Mouse (Mus musculus) midbrain, embryonic 13.5 days (tissue): ENCODE data around the gene Smox. TPM values are rescaled to one million over a fixed set of nuclear protein-coding genes. Genes with fewer than 3 reads are reported as not detected.

Experiments
- ATAC-seq: fragments of 200-750 bp; cut with Nextera tagmentation; 2 replicates; pipeline ENCODE4 v1.8.0; 2017; ENCODE audit warnings: mild to moderate bottlenecking, moderate TSS enrichment, moderate library complexity
- H3K27ac ChIP-seq: fragments of 300-500 bp; sonication (generic); 2 replicates; pipeline ENCODE4 v1.5.1; 2015; ENCODE audit warnings: inconsistent platforms, mild to moderate bottlenecking, moderate library complexity
- H3K27me3 ChIP-seq: fragments of 300-500 bp; sonication (generic); 2 replicates; pipeline ENCODE4 v1.6.1; 2015; ENCODE audit warnings: mild to moderate bottlenecking, inconsistent platforms
- H3K36me3 ChIP-seq: fragments of 300-500 bp; sonication (generic); 2 replicates; pipeline ENCODE4 v1.6.1; 2015; ENCODE audit warnings: mild to moderate bottlenecking, inconsistent platforms
- H3K4me1 ChIP-seq: fragments of 300-500 bp; sonication (generic); replicated peaks from 2 replicates; pipeline ENCODE4 v1.6.1; 2015; ENCODE audit warnings: inconsistent platforms
- H3K4me2 ChIP-seq: fragments of 300-500 bp; sonication (generic); replicated peaks from 2 replicates; pipeline ENCODE4 v1.6.1; 2015; ENCODE audit warnings: moderate library complexity, mild to moderate bottlenecking, inconsistent platforms
- H3K4me3 ChIP-seq: fragments of 300-500 bp; sonication (generic); replicated peaks from 2 replicates; pipeline ENCODE4 v1.5.1; 2015; ENCODE audit warnings: mild to moderate bottlenecking, inconsistent platforms
- H3K9ac ChIP-seq: fragments of 300-500 bp; sonication (generic); replicated peaks from 2 replicates; pipeline ENCODE4 v1.6.1; 2015; ENCODE audit warnings: mild to moderate bottlenecking, inconsistent platforms
- H3K9me3 ChIP-seq: fragments of 300-500 bp; sonication (generic); 2 replicates; pipeline ENCODE4 v1.6.1; 2016; ENCODE audit warnings: mild to moderate bottlenecking, inconsistent platforms
- WGBS: fragments of 180-500 bp; shearing (Covaris S2); methylation state at CpG from one replicate; pipeline ENCODE4 v1.1.7; 2015; 5-methylcytosine and 5-hydroxymethylcytosine counted together
- polyA plus RNA-seq: library from polyadenylated mRNA; unstranded; fragments of >200 nt; fragmentation: Nextera tagmentation; extraction: Ambion mirVana; gene quantifications from 2 replicates; pipeline ENCODE4 v1.2.1, GENCODE M21; 2015

Smox gene
- polyA plus RNA-seq, 1 experiment from 2014 or later: 45.5 TPM

DNA sequence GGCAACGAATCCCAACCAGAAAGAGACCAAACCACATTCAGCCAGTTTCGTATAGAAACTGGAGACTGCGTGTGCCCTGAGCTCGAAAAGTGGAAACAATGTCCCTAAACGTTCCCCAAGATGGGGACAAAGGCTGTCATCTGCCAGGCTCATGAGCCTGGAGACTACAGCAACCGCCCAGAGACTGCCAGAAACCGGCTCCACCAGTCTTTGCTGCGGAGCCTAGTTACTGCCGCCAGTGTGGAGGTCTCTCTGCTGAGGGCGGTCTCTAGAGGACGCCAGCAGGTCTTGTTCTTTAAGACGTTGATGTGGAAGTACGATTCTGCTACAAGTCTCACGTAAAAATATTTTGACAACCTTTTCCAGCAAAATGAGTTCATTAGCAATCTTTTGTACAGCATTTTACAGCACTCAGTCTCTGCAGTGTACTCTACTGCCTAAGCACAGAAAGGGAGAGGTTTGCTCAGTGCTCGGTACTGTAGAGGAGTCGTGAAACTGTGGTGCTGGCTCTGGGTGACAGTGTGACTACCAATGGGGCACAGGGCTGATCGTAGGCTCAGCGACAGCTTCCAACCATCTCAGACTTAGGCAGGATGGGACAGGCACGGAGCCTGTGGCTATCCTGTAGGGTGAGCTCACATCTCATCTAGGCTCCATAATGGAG, 55.6 kb downstream of the Smox start:
- WGBS: 13% methylated on average over 19 of the region's 19 CpGs
- Histone ChIP-seq H3K4me3 (no peak overlapping the region), H3K36me3 (no peaks in the 10 kb centered on the region), H3K27me3 (peaks cover 64% of the 10 kb centered on the region), H3K27ac (no peak overlapping the region), H3K4me2 (peak overlapping the region; percentile 73), H3K9me3 (no peaks in the 10 kb centered on the region), H3K9ac (0 out of 2 replicates have a peak overlapping the region, but pooled peaks have one; percentile 17), H3K4me1 (peaks cover 20% of the 10 kb centered on the region)
- no peak for ATAC-seq

DNA sequence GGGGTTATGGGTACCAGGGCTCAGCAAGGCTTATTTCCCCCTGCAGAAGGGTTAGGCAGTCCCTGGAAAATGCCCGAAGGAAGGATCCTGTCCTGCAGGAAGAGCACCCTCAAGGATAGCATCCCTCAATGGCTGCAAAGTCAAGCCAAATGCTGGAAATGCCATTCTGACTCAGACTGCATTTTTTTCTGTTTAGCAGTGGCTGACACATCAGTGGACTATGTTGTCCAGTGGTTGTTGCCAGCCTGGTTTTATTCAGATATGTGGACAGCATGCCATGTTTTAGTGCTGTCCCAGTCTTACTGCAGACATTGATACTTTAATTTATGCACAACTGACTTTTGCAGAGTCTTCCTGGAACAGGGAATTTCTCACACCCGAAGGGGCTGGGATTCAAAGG, 57.0 kb downstream of the Smox start:
- Histone ChIP-seq H3K4me3 (no peak overlapping the region), H3K9me3 (no peaks in the 10 kb centered on the region), H3K4me1 (peaks cover 15% of the 10 kb centered on the region), H3K9ac (no peak overlapping the region), H3K27me3 (peaks cover 64% of the 10 kb centered on the region), H3K27ac (no peak overlapping the region), H3K36me3 (no peaks in the 10 kb centered on the region), H3K4me2 (no peak overlapping the region)
- WGBS: 79% methylated on average over 2 of the region's 2 CpGs
- ATAC-seq: no peak

DNA sequence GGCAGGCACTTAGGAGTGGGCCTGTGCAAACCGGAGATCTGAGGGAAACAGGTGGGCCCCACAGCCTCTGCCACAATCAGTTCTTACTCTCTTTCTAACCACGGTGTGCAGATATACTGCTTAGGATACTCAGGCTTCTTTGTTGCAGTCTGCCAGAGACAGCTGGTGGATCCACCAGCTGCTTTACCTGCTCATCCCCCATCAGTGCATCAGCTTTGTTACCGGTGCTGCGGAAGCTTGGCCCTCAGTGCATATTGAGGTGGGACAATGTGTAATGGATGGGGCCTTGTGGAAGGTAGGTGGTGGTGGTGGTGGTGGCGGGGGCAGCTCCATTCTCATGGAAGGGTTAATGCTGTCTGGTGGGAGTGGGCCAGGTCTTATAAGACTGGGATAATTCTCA, 57.8 kb downstream of the Smox start:
- Histone ChIP-seq H3K4me1 (peaks cover 15% of the 10 kb centered on the region), H3K27ac (no peak overlapping the region), H3K4me3 (no peak overlapping the region), H3K9ac (no peak overlapping the region), H3K36me3 (no peaks in the 10 kb centered on the region), H3K4me2 (no peak overlapping the region), H3K9me3 (no peaks in the 10 kb centered on the region), H3K27me3 (peaks cover 62% of the 10 kb centered on the region)
- ATAC-seq: no peak
- WGBS: 89% methylated on average over 5 of the region's 5 CpGs

DNA sequence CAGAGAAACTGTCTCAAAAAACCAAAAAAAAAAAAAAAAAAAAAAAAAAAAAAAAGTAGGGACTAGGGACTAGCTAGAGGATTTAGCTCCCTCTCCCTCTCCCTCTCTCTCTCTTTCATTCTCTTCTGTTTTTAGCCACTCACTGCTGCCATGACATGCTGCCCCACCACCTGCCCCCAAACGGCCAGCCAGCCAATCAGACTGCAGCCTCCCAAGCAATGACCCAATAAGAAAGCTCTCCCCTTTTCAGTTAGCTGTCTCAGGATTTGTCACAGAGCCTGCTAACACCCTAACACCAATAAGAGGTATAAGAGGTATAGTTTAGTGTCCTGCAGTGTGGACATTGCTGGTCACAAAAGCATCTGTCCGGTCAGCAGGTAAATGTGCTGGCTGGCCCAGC, 59.2 kb downstream of the Smox start:
- no peak for ATAC-seq
- WGBS: 77% methylated on average over 2 of the region's 2 CpGs
- Histone ChIP-seq H3K27ac (no peak overlapping the region), H3K4me3 (no peak overlapping the region), H3K4me1 (peaks cover 14% of the 10 kb centered on the region), H3K9ac (no peak overlapping the region), H3K4me2 (no peak overlapping the region), H3K27me3 (peaks cover 55% of the 10 kb centered on the region), H3K9me3 (no peaks in the 10 kb centered on the region), H3K36me3 (no peaks in the 10 kb centered on the region)

DNA sequence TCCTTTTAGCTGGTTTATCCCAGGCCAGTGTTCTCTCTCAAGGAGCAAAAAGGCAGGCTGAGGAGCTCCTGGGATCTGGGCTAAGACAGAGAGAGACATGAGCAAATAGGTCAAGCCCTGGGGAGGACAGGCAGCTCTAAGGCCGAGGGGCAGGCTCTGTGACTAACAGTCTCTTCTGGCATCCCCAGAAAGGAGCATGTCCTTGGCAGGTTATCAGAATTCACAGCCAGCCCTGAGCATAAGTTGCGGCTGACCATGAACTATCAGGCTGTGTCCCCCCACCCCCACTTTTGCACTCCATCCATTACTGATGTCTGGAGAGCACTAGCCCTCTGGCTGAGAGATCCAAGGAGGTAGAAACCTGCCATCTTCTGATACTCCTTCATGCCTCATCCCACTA, 59.6 kb downstream of the Smox start:
- no peak for ATAC-seq
- Histone ChIP-seq H3K27me3 (peaks cover 51% of the 10 kb centered on the region), H3K27ac (no peak overlapping the region), H3K36me3 (no peaks in the 10 kb centered on the region), H3K4me2 (no peak overlapping the region), H3K4me1 (peaks cover 10% of the 10 kb centered on the region), H3K9me3 (no peaks in the 10 kb centered on the region), H3K4me3 (no peak overlapping the region), H3K9ac (no peak overlapping the region)
- 68% methylated on average over 2 of the region's 2 CpGs for WGBS

DNA sequence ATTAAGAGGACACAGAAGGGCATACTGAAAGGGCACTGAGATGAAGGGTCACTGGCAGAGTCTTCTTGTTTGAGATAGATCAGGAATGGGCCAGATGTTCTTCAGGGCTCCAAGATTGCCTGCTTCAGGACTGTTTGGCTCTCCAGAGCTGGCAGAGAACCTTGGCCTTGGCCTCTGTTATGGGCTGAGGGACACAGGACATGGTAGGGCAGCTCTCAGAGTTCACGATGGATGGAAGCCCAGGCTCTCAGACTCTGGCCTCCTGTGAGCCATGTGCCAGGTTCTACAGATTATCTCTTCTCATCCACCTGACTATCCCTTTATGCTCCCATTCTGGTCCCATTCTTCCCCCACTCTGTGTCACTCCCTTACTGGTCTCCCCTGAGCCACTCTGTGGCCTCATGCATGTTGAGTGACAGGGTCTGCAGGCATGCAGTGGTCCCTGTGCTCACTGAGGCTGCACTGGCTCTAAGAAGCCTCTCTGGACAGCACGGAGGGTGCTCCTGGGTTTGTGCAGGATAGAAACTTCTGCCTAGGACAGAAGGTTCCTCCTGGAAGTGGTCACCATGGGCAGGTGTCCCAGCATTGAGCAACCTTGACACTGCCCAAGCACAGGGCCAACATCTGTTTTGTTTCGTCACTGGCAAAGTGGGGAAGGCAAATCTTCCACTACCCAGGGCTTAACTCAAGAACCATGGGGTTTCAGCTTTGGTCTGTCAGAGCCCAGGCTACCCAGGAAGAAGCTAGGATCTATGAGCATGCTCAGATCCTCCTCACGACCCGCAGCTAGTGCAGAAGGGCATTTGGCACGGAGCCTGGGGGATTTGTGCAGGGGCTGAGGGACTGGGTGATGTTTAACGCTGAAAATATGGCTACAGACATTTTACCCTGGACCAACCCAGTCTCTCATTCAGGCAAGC, 60.7 kb downstream of the Smox start:
- Histone ChIP-seq H3K4me2 (no peak overlapping the region), H3K9ac (no peak overlapping the region), H3K4me3 (no peak overlapping the region), H3K36me3 (no peaks in the 10 kb centered on the region), H3K9me3 (no peaks in the 10 kb centered on the region), H3K27ac (no peak overlapping the region), H3K27me3 (peaks cover 45% of the 10 kb centered on the region), H3K4me1 (peaks cover 1% of the 10 kb centered on the region)
- WGBS: 68% methylated on average over 7 of the region's 7 CpGs
- no peak for ATAC-seq

DNA sequence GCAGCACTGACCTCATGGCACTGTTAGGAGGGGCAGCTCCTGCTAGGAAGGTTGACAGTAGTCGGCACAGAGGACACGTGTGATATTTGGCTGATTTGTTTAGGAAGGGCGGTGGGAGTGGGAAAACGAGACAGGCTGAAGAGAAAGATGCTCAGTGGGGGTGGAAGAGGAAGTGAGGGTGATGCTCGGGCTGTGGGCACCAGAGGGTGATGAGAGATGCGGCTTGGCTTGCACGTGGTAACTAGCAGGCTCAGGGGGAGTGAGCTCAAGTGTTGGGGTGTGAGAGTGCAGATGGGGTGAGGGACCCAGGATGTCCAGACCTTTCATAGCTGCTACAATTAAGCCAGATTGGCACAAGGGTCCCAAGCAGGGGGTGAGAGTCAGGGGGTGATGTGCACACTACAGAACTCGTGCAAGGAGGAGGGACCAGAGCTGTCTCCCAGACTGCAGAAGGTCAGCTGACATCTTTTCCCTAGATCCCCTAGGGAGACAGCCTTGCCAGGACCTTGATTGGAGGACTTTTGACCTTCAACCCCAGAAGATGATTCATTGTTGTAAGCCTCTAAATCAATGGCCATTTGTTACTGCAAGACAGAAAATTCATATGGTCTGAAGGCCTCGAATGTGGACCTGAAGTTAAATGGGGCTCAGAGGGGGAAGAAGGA, 61.6 kb downstream of the Smox start:
- no peak overlapping the region for H3K4me2 ChIP-seq
- no peak overlapping the region for H3K9ac ChIP-seq
- H3K4me3 ChIP-seq: no peak overlapping the region
- 36% methylated on average over 9 of the region's 9 CpGs for WGBS
- ATAC-seq: no peak
- peaks cover 45% of the 10 kb centered on the region for H3K27me3 ChIP-seq
- no peaks in the 10 kb centered on the region for H3K36me3 ChIP-seq
- H3K9me3 ChIP-seq: no peaks in the 10 kb centered on the region
- H3K4me1 ChIP-seq: no peaks in the 10 kb centered on the region
- H3K27ac ChIP-seq: no peak overlapping the region

DNA sequence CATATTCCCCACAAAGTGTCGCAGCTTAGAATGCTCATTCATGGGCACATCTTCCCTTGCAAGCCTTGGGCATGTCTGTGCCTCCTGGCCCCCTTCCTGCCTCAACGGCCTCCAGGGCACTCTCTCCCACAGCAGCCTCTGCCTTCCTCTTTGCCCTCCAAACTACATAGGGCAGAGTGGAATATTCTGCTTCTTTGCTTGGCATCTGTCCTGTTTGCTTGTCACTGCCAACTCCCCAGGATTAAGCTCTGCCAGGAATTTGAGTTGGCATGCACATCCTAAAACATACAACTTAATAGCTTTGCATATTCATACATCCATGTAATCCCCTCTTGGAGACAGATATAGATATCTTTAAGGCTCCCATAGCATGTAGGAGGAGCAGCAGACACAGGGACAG, 66.6 kb downstream of the Smox start:
- ATAC-seq: no peak
- Histone ChIP-seq H3K36me3 (no peaks in the 10 kb centered on the region), H3K9ac (no peak overlapping the region), H3K4me1 (peaks cover 15% of the 10 kb centered on the region), H3K27ac (no peak overlapping the region), H3K4me3 (no peak overlapping the region), H3K9me3 (no peaks in the 10 kb centered on the region), H3K27me3 (peaks cover 61% of the 10 kb centered on the region), H3K4me2 (no peak overlapping the region)
- WGBS: 87% methylated on average over 2 of the region's 2 CpGs

DNA sequence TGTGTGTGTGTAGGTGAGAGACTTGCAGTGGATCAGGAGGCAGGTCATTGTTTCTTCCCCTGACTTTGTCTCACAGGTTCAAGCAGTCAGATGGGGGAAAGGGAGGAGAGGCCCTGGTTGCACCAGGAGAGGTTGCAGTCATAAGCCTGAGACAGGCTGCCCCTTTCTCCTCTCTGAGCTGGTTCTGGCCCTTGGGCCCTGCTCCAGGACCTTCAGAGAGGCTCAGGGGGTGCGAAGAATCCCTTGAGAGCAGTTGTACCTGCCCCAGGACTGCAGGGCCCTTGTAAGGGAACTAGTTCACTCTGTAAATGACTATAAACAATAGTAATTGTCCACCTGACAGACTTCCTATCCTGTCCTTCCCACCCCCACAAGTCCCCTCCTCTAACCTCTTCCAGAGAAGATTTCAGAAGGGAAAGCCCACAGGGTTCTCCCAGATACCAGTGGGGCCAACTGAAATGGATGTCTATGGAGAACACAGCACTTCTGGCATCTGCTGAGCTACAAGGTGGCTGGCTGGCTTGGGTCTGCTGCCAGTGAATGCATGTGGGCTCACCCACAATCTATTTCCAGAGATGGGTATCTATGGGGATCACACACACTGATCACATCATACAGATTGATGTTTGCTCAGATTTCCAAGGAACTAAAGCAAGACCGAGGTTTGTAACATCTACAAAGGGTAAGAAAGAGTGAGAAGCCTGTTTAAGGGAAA, 69.1 kb downstream of the Smox start:
- H3K4me1 ChIP-seq: peaks cover 20% of the 10 kb centered on the region
- 52% methylated on average over 2 of the region's 2 CpGs for WGBS
- no peak overlapping the region for H3K9ac ChIP-seq
- H3K36me3 ChIP-seq: no peaks in the 10 kb centered on the region
- peaks cover 83% of the 10 kb centered on the region for H3K27me3 ChIP-seq
- no peak overlapping the region for H3K27ac ChIP-seq
- no peak for ATAC-seq
- no peaks in the 10 kb centered on the region for H3K9me3 ChIP-seq
- H3K4me3 ChIP-seq: no peak overlapping the region
- no peak overlapping the region for H3K4me2 ChIP-seq

DNA sequence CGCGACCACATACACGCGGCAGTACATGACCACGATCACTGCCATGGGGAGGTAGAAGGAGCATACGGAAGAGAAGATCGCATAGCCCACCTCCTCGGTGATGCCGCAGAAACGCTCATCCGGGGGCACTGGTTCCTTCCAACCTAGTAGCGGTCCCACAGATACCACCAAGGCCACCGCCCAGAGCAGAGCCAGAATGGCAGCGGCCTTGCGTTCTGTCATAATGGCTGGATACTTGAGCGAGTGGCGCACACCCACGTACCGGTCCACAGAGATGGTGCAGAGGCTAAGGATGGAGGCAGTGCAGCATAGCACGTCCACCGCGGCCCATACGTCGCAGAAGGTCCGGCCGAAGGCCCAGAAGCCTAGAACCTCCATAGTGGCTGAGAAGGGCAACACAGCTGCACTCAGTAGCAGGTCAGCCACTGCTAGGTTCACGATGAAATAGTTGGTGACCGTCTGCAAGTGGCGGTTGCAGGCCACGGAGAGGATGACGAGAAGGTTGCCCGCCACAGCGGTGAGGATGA, 70.1 kb downstream of the Smox start:
- ATAC-seq: peak; percentile 35
- Histone ChIP-seq H3K9me3 (no peaks in the 10 kb centered on the region), H3K9ac (no peak overlapping the region), H3K36me3 (no peaks in the 10 kb centered on the region), H3K4me3 (peak overlapping the region; percentile 44), H3K4me1 (peaks cover 20% of the 10 kb centered on the region), H3K4me2 (peak overlapping the region; percentile 74), H3K27me3 (peaks cover 87% of the 10 kb centered on the region), H3K27ac (no peak overlapping the region)
- 5% methylated on average over 33 of the region's 33 CpGs for WGBS

DNA sequence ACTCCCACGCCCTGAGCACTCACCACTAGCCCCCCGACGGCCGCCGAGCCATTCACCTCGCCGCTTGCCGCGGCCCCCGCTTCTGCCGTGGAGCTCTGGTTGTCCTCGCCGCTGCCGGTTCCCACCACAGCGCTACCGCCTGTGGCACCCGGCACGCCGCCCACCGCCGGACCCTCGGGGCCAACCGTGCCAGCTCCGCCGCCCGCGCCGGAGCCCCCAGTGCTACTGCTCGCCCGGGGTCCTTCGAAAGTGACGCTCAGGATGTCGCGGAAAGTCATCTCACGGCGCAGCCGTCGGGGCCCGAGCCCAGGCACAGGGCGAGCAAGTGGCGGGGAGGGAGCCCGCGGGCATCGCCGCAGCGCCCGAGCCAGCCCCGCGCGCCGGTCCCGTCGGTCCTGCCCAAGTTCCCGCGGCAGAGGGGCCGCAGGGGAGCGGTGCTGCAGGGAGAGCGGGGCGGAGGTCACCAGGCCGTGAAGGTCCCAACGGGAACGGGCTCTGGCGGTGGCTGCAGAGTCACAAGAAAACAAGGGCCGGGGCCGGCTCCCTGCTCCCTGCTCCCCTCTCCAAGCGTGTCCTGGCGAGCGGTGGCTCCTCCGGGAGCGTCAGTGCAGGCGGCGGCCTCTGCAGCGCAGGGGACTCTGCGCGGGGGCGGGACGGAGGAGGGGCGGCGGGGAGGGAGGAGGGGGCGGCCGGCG, 70.7 kb downstream of the Smox start, which contains the start of gene Adra1d:
Adra1d (minus strand) TSS at position 393 of the 695 bp plus-strand sequence.
- Histone ChIP-seq H3K9me3 (no peaks in the 10 kb centered on the region), H3K27me3 (peaks cover 82% of the 10 kb centered on the region), H3K4me3 (peak within 1 kb of the TSS; percentile 44), H3K4me1 (peaks cover 20% of the 10 kb centered on the region), H3K27ac (no peak within 1 kb of the TSS), H3K9ac (peak within 1 kb of the TSS; percentile 60), H3K36me3 (no peaks in the 10 kb centered on the region), H3K4me2 (peak within 1 kb of the TSS; percentile 74)
- ATAC-seq: peak; percentile 73
- WGBS: under 1% methylated on average over 72 of the region's 82 CpGs
